Mouse (Mus musculus) liver, embryonic 14 days (tissue): Measurements from ENCODE around the gene Klhl26. TPM values are rescaled to one million over a fixed set of nuclear protein-coding genes. Genes with fewer than 3 reads are reported as not detected.

Experiments used
- polyA plus RNA-seq: library from polyadenylated mRNA; depleted of rRNA; stranded (reverse); fragments of >200 nt; gene quantifications from 2 replicates; pipeline ENCODE4 v1.2.3, GENCODE M21; 2012; rRNA removed

Klhl26 gene
- 5.5 and 6.0 TPM in 2 replicates for polyA plus RNA-seq

GRCm38 (mm10) chr8:70476333-70477268 lies at the start of gene Klhl26:
Gene Klhl26 (minus strand): TSS chr8:70476968.

DNA sequence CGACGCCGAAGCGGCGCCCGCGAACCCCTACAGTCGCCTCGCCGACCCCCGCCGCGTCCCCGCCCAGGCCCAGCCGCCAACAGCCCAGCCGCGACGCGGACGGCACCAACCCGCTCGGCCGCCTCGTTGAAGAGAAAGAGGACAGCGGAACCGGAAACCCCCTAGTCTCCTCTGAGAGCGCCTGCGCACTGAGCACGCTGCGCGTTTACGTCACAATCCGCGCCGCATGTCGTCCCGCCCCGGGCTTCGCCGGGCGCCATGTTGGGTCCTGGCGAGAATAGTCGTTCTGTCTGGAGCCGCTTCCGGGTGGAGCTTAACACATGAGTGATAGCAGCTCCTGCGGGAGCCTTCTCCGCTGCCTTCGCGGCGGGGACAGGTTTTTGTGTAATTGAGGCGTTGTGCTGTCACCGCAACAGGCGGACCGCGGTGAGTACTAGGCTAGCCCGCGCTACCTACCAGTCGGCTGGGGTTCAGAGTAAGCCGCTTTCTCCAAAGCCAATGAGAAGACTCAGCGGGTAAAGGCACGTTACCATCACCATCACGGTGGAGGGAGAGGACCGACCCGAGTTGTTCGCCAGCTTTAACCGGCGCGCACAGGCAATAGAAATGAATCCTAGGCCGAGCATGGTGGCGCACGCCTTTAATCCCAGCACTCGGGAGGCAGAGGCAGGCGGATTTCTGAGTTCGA lies 33.6 kb upstream of the Klhl26 start, which contains the start of gene Uba52:
TSS of gene Uba52 (minus strand) at position 574 of the 688 bp plus-strand sequence.

DNA sequence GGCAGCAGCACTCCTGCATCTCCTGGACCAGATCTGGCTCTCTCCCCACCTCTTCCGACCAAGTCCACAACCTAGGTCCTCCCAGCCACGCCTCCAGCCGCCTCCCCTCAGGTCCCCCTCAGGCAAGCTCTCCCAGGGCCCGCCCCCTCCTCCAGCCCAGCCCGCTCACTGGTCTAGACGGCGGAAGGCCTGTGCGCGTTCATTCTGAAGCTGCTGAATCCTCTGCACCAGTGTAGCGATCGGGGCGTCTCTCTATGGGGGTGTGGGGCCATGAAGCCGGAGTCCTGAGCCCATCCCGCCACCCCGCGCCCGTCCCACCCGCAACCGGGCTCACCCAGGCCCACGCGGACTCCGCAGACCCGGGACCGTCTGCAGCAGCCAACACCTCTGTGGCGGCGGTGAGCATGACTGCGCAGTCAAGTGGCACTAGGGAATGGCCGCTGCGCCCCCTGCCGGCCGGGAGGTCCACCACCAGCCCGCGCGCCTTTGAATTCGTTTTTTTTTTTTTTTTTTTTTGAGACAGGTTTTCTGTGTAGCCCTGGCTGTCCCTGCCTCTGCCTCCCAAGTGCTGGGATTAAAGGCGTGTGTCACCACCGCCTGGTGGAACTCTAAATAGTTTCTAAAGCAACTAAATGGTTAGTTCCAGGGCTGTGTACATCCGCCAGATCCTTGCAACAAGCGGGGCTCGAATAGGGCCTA lies 29.7 kb upstream of the Klhl26 start, which contains the start of gene Rex1bd:
TSS of gene Rex1bd (minus strand) at position 425 of the 699 bp plus-strand sequence.

DNA sequence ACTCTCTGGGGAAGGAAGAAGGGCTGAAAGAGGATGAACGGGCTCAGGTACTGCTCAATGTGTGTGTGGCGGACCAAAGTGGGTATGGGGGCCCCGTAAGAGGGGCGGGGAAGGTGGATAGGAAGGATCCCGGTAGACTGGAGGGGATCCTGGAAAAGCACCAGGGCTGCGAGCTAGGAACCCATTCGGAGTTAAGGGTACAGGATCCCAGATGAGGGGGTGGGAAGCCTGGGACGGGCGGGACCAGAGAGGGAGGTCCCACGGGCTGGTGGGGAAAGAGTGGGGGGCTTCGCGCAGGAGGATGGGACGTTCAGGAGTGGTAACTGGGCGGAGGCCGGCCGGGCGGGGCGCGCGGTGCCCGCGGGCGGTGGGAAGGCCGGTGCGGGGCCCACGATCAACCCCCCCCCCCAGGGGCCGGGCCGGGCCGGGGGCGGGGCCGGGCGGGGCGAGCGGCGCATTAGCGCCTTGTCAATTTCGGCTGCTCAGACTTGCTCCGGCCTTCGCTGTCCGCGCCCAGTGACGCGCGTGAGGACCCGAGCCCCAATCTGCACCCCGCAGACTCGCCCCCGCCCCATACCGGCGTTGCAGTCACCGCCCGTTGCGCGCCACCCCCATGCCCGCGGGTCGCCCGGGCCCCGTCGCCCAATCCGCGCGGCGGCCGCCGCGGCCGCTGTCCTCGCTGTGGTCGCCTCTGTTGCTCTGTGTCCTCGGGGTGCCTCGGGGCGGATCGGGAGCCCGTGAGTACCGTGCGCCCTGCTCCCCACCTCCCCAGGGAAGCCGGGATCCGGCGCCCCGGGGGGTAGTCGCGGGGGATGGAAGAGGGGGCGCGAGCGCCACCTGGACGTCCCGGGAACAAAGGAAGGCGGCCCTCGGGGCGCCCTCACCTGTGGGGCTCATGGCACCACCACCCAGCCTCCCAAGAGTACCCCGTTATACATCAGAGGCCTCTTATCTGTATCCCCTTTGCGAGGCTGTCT lies 16.2 kb upstream of the Klhl26 start, which contains the start of gene Crlf1:
TSS of gene Crlf1 (plus strand) at position 495 of the 977 bp plus-strand sequence.

DNA sequence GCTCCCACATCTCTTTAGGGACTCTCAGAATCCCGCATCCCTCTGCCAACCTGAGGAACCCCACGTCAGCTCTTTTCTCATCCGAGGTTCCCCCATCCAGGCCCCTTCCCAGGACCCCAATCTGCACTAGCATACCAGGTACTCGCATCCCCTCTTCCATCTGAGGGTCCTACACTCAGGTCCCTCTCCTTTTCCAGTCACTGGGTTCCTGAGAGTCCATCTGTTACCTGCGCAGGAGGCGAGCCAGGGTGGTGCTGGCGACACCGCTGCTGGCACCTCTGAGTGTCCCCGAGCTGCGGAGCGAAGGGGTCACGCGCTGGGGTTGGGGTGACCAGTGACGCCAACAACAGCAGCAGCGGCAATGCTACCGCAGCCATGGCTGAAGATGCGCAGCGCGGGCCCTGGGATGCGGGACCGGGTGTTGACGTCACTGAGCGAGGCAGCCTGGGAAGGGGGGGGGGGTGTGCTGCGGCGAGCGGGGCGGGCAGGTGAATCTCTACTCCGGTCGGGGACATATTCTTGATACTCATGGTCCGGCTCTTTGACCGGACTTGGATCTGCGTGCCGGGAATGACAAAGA lies 10.3 kb upstream of the Klhl26 start, which contains the start of gene Tmem59l:
TSS of gene Tmem59l (minus strand) at position 418 of the 580 bp plus-strand sequence.

DNA sequence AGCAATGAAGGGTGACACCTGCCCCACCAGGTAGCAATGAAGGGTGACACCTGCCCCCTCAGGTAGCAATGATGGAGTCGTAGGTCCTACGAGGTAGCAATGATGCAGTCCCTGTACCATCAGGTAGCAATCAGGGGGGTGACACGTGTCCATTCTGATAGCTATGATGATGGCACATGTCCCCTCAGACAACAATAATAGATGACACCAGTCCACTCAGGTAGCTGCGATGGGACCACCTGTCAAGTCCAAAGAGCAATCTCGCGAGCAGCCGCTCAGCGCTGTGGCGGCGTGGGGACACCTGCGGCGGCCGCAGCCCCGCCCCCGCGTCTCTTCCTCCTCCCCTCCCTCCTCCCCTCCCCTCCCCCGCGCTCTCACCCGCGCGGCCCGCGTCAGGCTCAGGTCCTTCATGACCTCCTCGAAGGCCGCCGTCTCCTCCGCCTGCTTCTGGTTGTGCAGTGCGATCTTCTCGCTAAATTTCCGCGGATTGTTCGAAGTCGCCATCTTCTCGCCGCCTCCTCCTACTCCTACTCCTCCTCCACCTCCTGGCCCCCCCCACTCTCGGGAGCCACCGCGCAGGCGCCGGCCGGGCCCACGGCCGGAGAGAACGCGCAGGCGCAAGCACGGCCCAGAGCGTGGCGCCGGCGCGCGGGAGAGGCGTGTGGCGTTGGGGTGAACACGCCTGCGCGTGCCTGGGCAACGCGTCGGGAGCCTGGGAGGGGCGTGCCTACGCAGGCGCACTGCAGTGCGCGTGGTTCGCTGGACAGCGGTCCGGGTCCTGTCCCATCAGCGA lies 37.5 kb downstream of the Klhl26 start, which contains the start of gene Crtc1:
TSS of gene Crtc1 (minus strand) at position 525 of the 793 bp plus-strand sequence.

Other genes with a start within 250 kb of the Klhl26 start
- gene Sugp2, start 242.7 kb downstream of the Klhl26 start, polyA plus RNA-seq: 16.4 and 16.8 TPM in 2 replicates
- gene Armc6, start 242.5 kb downstream of the Klhl26 start, polyA plus RNA-seq: 11.0 and 13.4 TPM in 2 replicates
- gene Homer3, start 194.1 kb downstream of the Klhl26 start, polyA plus RNA-seq: 5.7 and 6.2 TPM in 2 replicates
- gene Ddx49, start 174.5 kb downstream of the Klhl26 start, polyA plus RNA-seq: 20.7 and 21.4 TPM in 2 replicates
- 126 and 139 TPM in 2 replicates for gene Cope, start 174.4 kb downstream of the Klhl26 start, polyA plus RNA-seq
- gene Cers1, start 161.2 kb downstream of the Klhl26 start, polyA plus RNA-seq: 0.09 and 0.14 TPM in 2 replicates
- 0.02 and 0.09 TPM in 2 replicates for gene Gdf1, start 147.2 kb downstream of the Klhl26 start, polyA plus RNA-seq
- 10.6 and 15.5 TPM in 2 replicates for gene Upf1, start 123.7 kb downstream of the Klhl26 start, polyA plus RNA-seq
- 0.36 and 0.40 TPM in 2 replicates for gene Comp, start 103.4 kb downstream of the Klhl26 start, polyA plus RNA-seq
- 3.4 and 4.1 TPM in 2 replicates for gene Crtc1, start 37.4 kb downstream of the Klhl26 start, polyA plus RNA-seq
- gene Tmem59l, start 10.4 kb upstream of the Klhl26 start, polyA plus RNA-seq: 0.01 and 0.07 TPM in 2 replicates
- gene Crlf1, start 16.2 kb upstream of the Klhl26 start, polyA plus RNA-seq: 1.6 and 2.2 TPM in 2 replicates
- gene Rex1bd, start 29.8 kb upstream of the Klhl26 start, polyA plus RNA-seq: 51.3 and 56.0 TPM in 2 replicates
- gene Uba52, start 33.8 kb upstream of the Klhl26 start, polyA plus RNA-seq: 769 and 923 TPM in 2 replicates
- 133 and 144 TPM in 2 replicates for gene Fkbp8, start 50.8 kb upstream of the Klhl26 start, polyA plus RNA-seq
- gene Kxd1, start 51.0 kb upstream of the Klhl26 start, polyA plus RNA-seq: 24.3 and 30.5 TPM in 2 replicates
- gene Ell, start 62.5 kb upstream of the Klhl26 start, polyA plus RNA-seq: 8.4 and 8.6 TPM in 2 replicates
- 53.0 and 63.5 TPM in 2 replicates for gene Isyna1, start 117.4 kb upstream of the Klhl26 start, polyA plus RNA-seq
- gene Ssbp4, start 131.9 kb upstream of the Klhl26 start, polyA plus RNA-seq: 34.5 and 34.9 TPM in 2 replicates
- gene Lrrc25, start 139.2 kb upstream of the Klhl26 start, polyA plus RNA-seq: 3.7 and 5.1 TPM in 2 replicates
- gene Gdf15, start 155.5 kb upstream of the Klhl26 start, polyA plus RNA-seq: 5.7 and 5.9 TPM in 2 replicates
- 7.8 and 8.5 TPM in 2 replicates for gene Pgpep1, start 183.4 kb upstream of the Klhl26 start, polyA plus RNA-seq
- 130 and 135 TPM in 2 replicates for gene Lsm4, start 196.3 kb upstream of the Klhl26 start, polyA plus RNA-seq
- gene Jund, start 222.0 kb upstream of the Klhl26 start, polyA plus RNA-seq: 26.4 and 29.1 TPM in 2 replicates
- gene Iqcn, start 226.5 kb upstream of the Klhl26 start, polyA plus RNA-seq: not detected in 2 replicates
- 0.08 TPM in 1 of 2 replicates, not detected in the other for gene Gm3336, start 241.6 kb upstream of the Klhl26 start, polyA plus RNA-seq
- gene Pde4c, start 246.8 kb upstream of the Klhl26 start, polyA plus RNA-seq: 1.2 and 1.6 TPM in 2 replicates